Mouse (Mus musculus): ENCODE results near the gene Rora.

DNA sequence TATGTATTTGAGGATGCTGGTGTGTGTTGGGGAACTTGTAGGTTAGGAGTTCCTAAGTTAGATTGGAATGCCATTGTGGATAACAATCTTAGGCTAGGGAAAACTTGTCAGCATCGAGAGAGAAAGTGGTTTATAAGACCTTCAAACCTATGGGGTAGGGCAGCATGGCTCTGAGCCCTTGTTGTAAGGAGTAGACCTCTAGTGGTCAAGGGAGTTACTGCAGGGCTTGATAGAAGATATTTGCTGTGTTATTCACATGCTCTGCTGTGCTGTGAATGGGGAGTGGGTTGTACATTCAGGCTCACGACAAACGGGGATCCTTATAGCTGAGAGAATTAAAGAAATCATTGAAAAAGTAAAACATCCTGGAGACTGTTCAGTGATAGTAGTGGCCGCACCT is 35.8 kb downstream of the Rora start:
- no peak for TF ChIP-seq CTCF (IDR thresholded peaks at IDR 0.05; ENCODE audit: control insufficient read depth, insufficient read depth, insufficient replicate concordance, low read depth, low read length)
- TF ChIP-seq POLR2A (IDR thresholded peaks at IDR 0.05; ENCODE audit: control insufficient read depth, low read depth, low read length): no peak
